Mouse (Mus musculus): Measurements from ENCODE around the gene Pla2g2d.

DNA sequence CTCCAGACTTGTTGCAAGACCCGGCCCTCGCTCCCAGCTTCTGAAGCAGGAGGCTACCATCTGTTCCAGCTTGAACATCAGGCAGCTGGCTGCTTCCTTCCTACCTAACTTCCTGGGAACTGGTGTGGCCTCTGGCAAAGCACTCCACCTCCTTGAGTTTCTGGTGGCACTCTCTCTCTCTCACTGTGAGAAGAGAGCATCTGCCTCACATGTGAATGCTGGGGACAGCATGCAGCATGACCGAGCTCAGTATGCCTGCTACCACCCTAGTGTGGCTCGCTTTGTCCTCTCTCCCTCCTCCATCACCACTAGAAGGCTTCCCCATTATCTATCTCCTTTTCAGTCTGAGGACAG lies 21.7 kb downstream of the Pla2g2d start:
- TF ChIP-seq CTCF (IDR thresholded peaks at IDR 0.05; ENCODE audit: low read depth), result no peak
- no peak for TF ChIP-seq EP300 (IDR thresholded peaks at IDR 0.05; ENCODE audit: low read depth)
